Mouse (Mus musculus) WW6 (cell line): ENCODE data around the gene Dkk3.
"Not testable (repeated sequence)": the region's sequence is repeated elsewhere in the genome, so short reads cannot be mapped to it uniquely, and the experiment has no call there.

Experiments used
- DNase-seq: peaks from one replicate; pipeline ENCODE4 v3.0.0-alpha.2; 2013; ENCODE audit warnings: low read depth, low spot score

Dkk3 gene

DNA sequence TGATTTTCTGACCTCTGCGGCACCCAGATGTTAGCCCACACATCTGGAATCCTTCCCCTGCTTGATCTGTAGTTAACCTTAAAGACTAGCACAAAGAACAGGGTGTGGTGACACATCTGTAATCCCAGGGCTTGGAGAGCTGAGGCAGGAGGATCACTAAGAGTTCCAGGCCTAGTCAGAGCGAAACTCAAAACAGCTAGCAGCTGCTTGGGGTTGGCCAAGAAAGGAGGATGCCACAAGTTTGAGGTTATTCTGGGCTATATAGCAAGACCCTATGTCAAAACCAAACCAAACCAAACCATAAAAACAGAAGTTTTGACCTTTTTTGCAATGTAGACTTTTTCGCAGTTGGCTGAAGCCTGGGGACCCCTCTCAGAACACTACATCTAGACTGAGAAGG lies 28.2 kb downstream of the Dkk3 start:
- no peak for DNase-seq

- no peak for DNase-seq
Measured at GRCm38 (mm10) chr7:112129851-112130250, 29.0 kb downstream of the Dkk3 start.

- DNase-seq = no peak
Measured at GRCm38 (mm10) chr7:112128810-112129209, 30.0 kb downstream of the Dkk3 start.

DNA sequence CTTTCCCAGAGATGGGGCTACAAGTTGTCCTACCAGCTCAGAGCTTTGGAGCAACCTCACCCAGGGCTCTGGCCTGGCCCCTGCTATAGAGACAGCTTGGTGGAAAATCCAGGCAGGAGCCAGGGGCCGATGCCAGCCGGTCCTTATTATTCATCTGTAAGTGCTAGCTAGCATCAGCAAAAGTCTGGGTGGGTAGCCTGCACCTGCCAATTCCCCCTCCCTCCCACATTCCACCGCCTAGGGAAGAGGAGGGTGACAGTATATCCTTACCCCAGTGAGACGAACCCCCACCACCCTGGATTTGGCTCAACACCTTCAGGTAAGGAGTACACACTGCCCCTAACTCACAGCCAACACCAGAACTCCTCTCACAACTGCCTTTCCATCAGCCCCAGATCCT lies 30.9 kb downstream of the Dkk3 start:
- no peak for DNase-seq

GRCm38 (mm10) chr7:112127085-112127637 lies 31.7 kb downstream of the Dkk3 start:
- DNase-seq = no peak

DNA sequence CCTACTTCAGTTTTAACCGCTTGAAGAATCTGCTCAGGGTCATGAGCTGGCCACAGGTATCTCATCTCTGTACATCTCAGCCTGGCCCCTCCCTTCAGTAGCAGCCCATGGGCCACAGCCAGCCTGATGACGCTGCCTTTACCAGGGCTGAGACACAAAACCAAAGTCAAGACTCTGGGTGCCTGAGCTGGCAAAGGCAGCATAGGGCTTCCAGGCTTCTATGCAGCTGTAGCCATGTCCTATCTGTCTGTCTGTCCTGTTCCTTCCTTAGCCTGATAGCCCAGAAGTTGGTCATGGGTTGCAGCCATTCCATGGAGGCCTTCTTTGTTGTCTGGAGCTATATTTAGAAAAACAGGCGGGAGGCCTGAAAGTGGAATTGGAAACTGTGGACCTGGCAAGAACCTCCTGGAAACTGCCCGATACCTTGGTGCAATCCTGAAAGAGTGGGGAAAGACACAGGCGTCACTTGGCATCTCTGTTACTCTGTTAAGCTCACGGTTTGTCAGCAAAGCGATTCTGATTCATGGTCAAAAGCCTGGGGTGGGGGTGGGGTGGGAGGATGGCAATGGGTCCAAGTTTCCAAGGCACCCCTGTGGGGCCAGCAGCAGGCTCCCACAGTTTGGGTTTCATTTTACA lies 33.1 kb downstream of the Dkk3 start:
- DNase-seq = no peak

- no peak for DNase-seq
Measured at GRCm38 (mm10) chr7:112123612-112124011, 35.2 kb downstream of the Dkk3 start.

GRCm38 (mm10) chr7:112121866-112122500 lies 36.9 kb downstream of the Dkk3 start:
- DNase-seq = no peak

DNA sequence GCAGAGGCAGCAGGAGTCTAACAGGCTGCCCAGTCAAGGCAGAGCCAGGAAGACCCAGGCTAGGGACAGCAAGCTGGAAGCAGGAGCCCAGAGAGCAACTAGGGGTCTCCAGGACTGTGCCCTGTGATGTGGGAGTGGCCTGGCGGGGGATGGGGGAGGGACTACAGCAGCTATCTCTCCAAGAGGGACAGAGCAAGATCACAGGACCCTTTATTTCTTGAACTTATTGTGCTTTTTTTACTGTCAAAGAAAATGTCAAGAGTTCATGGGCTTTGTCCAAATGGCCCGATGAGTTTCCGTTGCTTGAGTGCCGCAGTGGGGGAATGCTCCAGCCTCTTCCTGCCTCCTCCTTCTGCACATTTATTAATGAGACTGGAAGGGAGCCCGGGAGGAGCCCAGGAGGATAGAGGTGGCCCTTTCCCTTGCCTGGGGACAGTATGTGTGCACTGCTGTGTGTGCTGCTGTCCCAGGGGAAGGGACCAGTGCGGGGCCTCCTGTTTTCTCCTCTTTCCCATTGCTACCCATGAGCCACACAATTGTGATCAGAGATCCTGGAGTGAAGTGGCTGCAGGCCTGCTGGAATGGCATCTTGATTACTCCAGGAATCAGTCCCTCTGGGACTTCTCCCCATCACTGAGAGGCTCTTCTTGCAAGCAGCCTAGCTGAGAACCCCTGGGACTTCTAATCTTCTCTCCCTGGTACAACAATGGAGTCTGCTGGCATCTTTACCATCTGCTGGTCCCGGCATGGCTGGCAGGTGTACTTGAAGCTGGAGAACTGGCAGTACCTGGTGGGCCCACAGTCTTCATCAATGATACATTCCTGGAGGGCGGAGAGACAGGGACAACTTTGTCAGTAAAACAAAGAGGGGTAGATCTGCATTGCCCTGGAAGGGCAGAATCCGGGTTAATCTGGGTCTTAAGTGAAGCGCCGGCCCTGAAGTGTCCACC lies 37.7 kb downstream of the Dkk3 start:
- DNase-seq = no peak

GRCm38 (mm10) chr7:112119248-112119647 lies 39.6 kb downstream of the Dkk3 start:
- no peak for DNase-seq

DNA sequence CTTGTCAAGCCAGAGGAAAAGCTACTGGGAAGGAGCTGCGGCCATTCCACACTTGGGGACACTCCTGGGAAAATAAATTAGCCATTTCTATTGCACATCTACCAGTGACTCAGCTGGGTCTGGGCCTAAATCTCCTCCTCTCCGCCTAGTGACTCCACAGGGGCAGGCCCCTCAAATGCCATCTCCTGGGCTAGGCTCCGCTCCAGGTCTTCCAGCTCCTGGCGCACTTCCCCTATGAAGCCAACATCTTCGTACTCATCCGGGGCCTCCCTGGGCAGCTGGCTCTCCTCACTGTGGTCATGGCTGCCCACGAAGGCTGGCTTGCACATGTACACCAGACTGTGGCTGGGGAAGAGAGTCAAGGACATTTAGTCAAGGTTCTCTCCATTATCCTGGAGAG lies 40.8 kb downstream of the Dkk3 start:
- DNase-seq = no peak

DNA sequence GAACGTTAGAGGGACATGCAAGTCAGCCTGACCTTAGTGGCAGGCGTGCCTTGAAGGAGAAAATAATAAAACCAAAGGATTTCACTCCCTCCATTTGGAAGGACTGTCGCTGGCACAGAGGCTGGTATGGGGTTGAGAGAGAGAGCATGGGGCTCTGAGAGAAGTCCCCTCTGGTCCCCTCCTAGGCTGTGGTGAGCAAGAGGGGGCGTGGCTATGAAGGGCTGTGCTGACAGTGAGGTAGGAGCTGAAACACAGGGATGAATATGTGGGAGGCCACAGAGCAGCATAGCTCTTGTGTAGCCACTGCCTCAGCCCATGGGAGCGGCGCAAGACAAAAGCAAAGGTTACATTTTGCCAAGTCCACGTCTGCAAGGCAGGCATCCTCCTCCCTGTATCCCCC lies 41.4 kb downstream of the Dkk3 start:
- no peak for DNase-seq

DNA sequence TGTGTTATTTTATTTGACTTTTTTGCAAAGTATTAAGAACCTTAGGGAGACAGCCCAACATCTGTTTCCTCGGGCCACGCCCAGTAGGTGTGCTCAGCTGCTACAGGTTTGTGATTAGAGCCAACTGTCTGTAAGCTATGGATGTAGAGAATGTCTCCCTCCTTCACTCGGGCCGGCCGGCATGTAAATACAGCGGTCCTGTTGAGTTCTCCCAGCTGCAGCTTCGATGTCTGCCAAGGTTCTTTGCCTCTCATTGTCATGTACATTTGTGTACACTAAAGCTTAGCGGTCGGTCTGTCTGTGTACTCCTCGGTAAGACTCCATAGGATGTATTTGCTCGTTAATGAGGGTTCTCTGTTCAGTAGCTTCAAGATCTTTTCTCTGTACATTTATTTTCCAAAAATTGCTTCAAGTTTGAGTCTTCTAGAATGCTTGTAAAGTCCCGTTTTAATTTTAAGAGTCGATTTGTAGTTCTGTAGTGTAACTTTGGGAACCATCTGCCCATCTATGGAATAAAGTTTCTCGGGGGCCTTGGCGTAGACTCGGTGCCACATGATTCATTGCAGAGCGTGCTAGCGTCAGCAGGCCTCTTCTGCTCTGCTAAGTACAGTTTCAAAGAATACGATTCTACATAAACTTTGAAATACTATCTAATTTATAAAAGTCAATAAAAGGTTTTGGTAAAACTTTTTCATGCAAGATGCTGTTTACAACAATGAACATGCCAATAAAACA lies 48.1 kb downstream of the Dkk3 start:
- DNase-seq = no peak

- DNase-seq = no peak
Measured at GRCm38 (mm10) chr7:112108757-112109156, 50.1 kb downstream of the Dkk3 start.

- DNase-seq = no peak
Measured at GRCm38 (mm10) chr7:112103816-112104215, 55.0 kb downstream of the Dkk3 start.

GRCm38 (mm10) chr7:112102933-112103332 lies 55.9 kb downstream of the Dkk3 start:
- DNase-seq = no peak

- no peak for DNase-seq
Measured at GRCm38 (mm10) chr7:112100887-112101286, 58.0 kb downstream of the Dkk3 start.

GRCm38 (mm10) chr7:112094923-112095322 lies 63.9 kb downstream of the Dkk3 start:
- not testable (repeated sequence) for DNase-seq

DNA sequence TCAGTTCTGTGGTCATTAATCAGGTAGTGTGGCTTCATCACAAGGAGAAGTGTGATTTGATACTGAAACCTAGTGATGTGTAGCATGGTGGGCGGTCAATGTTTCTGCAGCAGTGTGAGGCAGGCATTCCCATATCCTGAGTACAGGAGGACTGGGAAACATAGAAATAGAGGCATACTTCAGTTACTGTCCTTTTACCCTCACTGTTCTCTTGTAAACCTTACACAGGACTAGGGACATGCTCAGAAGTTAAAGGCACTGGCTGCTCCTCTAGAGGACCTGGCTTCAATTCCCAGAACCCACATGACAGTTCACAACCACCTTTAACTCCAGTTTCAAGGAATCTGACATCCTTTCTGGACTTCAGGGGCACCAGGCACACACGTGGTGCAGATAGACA lies 72.7 kb downstream of the Dkk3 start:
- DNase-seq = no peak

DNA sequence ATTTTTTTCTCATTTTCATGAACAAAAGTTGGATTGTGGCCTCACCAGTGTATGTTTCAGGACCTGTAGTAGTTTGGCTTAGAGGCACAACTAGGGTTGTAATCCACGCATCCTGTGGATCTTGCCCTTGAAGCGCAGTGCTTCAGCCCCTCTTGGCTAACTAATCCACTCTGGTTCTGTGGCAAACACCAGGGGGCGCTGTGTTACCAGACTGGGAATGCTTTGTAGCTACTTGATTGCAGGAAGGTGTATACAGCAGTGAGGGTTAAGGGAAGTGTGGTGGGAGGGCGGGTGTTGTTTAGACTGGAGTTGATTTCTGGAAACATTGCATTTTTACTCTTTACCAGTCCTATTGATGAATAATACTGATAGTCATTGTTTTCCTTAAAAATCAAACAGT lies 73.8 kb downstream of the Dkk3 start:
- DNase-seq = peak; percentile 38

DNA sequence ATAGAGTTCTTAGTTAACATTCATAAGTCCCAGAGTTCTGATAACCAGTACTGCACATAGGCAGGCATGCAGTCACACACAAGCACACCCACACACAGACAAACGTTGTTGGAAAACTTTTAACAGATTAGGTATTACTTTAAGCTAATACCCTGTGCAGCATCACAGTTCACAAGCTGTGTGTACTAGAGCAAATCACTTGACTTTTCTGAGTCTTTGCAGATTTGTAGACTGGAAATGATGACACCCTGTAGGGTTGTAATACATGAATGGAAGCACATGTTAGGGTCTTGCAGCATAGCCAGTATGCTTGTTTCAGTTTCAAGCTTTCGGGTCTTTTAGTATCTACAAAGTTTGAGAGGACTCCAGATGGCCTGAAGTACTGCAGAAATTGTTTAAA lies 74.6 kb downstream of the Dkk3 start:
- DNase-seq = no peak

DNA sequence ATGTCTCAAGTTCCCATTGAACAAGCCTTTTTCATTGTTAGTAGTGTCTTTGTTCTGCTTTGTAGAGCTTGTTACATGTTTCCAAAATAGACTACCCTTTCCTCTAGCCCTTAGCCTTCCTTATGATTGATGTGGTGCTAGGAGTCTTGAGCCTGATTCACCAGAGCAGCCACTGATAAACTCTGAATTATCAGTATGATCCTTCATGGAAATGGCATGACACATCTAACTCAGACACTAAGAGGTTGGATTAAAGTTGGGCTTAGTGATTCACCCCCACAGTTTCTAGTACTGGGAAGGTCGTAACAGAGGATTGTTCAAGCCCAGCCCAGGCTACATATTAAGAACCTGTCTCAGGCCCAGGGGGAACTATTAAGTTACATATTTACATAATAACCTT lies 76.2 kb downstream of the Dkk3 start:
- DNase-seq = no peak
